In the genomic region with DNA sequence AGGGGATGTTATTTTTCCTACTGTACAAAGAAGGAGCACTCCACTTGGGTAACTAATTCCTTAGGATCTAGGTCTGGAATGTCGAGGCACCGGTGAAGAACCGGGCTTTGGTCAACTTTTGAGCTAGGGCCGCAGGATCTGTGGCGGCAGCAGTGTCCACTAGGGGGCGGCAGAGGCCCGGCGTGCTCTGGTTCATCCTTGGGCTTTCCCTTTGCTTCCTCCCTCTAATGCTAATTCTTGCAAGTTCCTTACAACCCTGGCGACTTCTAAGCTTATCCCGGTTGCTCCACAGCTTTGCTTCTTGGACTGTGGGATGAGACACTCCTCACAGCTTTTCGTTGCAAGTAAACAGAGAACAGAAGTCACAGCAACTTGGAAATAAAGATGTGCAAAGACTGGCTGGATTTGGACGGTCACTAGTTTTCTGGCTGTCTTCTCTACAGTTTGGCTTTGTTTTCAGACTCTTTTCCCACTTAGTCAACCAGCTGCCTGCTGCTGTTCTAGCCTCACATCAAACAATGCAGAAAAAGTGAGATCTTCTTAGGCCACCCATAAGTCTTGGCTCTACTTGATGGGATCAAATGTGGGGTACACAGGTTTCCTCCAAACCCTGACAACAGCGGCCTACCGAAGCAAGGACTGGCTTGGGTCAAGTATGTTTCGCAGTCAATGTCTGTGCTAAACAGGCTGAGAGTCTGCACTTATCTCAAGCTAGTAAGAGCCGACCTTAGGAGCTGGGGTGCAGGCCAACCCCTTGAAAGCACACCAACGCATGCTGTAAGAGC, we compare ENCODE assay signal across 8 mouse cellular contexts. TPM values are rescaled to one million over a fixed set of nuclear protein-coding genes. Genes with fewer than 3 reads are reported as not detected.
DNase-seq lines count a peak whose midpoint lies in the region; ATAC-seq and TF ChIP-seq lines count a peak whose summit lies in the region.

No protein-coding gene starts in this region.

- no peak overlapping the region for H3K9ac ChIP-seq in hindbrain, postnatal 0 days (replicated peaks; ENCODE audit: low read length)

- H3K4me2 ChIP-seq in hindbrain, postnatal 0 days (ENCODE audit: low read depth, low read length), result no peak overlapping the region

- H3K36me3 ChIP-seq in hindbrain, postnatal 0 days (ENCODE audit: insufficient read depth, low read length), result no peaks in the 10 kb centered on the region

- DNase-seq in adrenal gland, adult 18-20 months (ENCODE audit: low spot score in 2 of 2), result peak; percentile 82 to 83
- peak; percentile 79 to 89 for DNase-seq in cerebellum, postnatal 25 days
- DNase-seq in frontal cortex, postnatal 25 days (ENCODE audit: low spot score in 2 of 2), result peak; percentile 84 to 85
- peak; percentile 85 for DNase-seq in hindbrain, postnatal 0 days (ENCODE audit: low spot score)
- peak; percentile 75 to 78 for DNase-seq in layer of hippocampus, postnatal 36 days
- DNase-seq in right cerebral cortex, postnatal 25 days, result peak; percentile 78
- peak; percentile 51 for DNase-seq in yolk sac, embryonic 10.5 days (ENCODE audit: low spot score)

- 36% methylated on average over 17 of the region's 17 CpGs for WGBS in hindbrain, postnatal 0 days

- TF ChIP-seq CTCF in hindbrain, postnatal 0 days (IDR thresholded peaks at IDR 0.05; ENCODE audit: low read depth), result peak; percentile 98

- H3K4me1 ChIP-seq in hindbrain, postnatal 0 days (ENCODE audit: insufficient read depth, low read length), result no peaks in the 10 kb centered on the region

- H3K27ac ChIP-seq in hindbrain, postnatal 0 days, result no peak overlapping the region

- H3K27me3 ChIP-seq in hindbrain, postnatal 0 days (ENCODE audit: insufficient read depth, low read length), result no peaks in the 10 kb centered on the region

- no peaks in the 10 kb centered on the region for H3K9me3 ChIP-seq in hindbrain, postnatal 0 days (ENCODE audit: low read length)

- no peak for ATAC-seq in hindbrain, postnatal 0 days
- ATAC-seq in megakaryocyte progenitor cell, adult 5-6 weeks (replicated peaks; ENCODE audit: poor library complexity), result peak; percentile 87

- no peak overlapping the region for H3K4me3 ChIP-seq in hindbrain, postnatal 0 days (ENCODE audit: low read length)

RNA-seq across cellular contexts. Expression of gene Tmem72, which starts 51.2 kb away (rescaled TPM):
- total RNA-seq in adrenal gland, adult 18-20 months (2021), result under 1 TPM; 0.03 TPM
- total RNA-seq in hindbrain, postnatal 0 days (2014; rRNA removed), result 2.0 and 2.6 TPM in 2 replicates
- polyA plus RNA-seq in hindbrain, postnatal 0 days (2015; fragmentation: Nextera tagmentation; extraction: Ambion mirVana), result 3.8 and 4.6 TPM in 2 replicates
- under 1 TPM; 0.22 to 0.81 TPM for total RNA-seq in layer of hippocampus, postnatal 36 days (2021)
- 0.12 and 0.17 TPM in 2 replicates for total RNA-seq in megakaryocyte progenitor cell, adult 5-6 weeks (2015)
- total RNA-seq in megakaryocyte progenitor cell, adult 5-6 weeks (2017), result under 0.01 and 0.03 TPM in 2 replicates
